Mouse (Mus musculus) brown adipose tissue, adult 24 weeks (tissue): Measurements from ENCODE around the gene Mrpl17. TPM values are rescaled to one million over a fixed set of nuclear protein-coding genes. Genes with fewer than 3 reads are reported as not detected.
"Not testable (repeated sequence)": the region's sequence is repeated elsewhere in the genome, so short reads cannot be mapped to it uniquely, and the experiment has no call there.

Experiments
- H3K27ac ChIP-seq: fragments of 200-500 bp; replicated peaks from 2 replicates; pipeline ENCODE4 v1.5.1; 2012; ENCODE audit warnings: low read depth, mild to moderate bottlenecking, low read length
- H3K4me1 ChIP-seq: fragments of 200-500 bp; 2 replicates; pipeline ENCODE4 v1.6.1; 2012; ENCODE audit warnings: low read length, mixed read lengths; ENCODE audit not compliant: control insufficient read depth, insufficient read depth, insufficient read length
- H3K4me3 ChIP-seq: fragments of 200-500 bp; 2 replicates; pipeline ENCODE4 v1.5.1; 2012; ENCODE audit warnings: low read depth, mild to moderate bottlenecking, low read length, moderate library complexity; ENCODE audit not compliant: insufficient read depth
- polyA plus RNA-seq: library from polyadenylated mRNA; stranded (reverse); fragments of >200 nt; gene quantifications from 2 replicates; pipeline ENCODE4 v1.2.4, GENCODE M21; 2012; ENCODE audit not compliant: missing spikeins, insufficient read depth, insufficient read length

Gene Mrpl17
- polyA plus RNA-seq, result 175 and 225 TPM in 2 replicates

DNA sequence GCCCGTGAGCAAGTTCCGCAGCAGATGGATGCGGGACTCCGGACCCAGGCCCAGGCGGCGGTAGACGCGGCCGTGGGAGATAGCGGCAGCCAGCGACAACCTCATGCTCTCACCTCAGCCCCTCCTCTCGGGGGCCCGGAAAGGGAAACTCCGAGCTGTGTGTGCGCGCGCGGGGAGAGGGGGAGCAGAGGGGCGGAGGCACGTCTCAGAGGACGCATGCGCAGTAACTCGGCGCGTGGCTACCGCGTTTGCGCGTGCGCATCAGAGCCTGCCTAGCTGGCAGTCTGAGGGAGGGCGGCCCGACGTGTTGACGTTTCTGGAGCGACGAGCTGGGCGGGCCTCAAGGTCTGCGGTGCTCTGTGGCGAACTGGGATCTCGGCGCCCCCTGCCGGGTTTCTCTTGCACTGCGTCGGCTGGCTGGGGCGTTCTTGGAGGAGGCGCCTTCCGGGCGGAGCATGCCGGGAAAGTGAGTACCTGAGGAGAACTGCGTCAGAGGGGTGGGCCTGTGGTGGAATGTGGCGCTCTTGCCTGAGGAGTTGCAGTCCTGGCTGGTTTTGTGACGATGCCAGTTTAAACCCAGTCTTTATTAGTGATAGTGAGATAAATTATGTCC is at the start of gene Mrpl17:
TSS of gene Mrpl17 (minus strand) at position 223 of the 613 bp plus-strand sequence.
- peak within 1 kb of the TSS; percentile 99 for H3K27ac ChIP-seq
- peak within 1 kb of the TSS; percentile 96 for H3K4me3 ChIP-seq
- peaks cover 18% of the 10 kb centered on the region for H3K4me1 ChIP-seq

DNA sequence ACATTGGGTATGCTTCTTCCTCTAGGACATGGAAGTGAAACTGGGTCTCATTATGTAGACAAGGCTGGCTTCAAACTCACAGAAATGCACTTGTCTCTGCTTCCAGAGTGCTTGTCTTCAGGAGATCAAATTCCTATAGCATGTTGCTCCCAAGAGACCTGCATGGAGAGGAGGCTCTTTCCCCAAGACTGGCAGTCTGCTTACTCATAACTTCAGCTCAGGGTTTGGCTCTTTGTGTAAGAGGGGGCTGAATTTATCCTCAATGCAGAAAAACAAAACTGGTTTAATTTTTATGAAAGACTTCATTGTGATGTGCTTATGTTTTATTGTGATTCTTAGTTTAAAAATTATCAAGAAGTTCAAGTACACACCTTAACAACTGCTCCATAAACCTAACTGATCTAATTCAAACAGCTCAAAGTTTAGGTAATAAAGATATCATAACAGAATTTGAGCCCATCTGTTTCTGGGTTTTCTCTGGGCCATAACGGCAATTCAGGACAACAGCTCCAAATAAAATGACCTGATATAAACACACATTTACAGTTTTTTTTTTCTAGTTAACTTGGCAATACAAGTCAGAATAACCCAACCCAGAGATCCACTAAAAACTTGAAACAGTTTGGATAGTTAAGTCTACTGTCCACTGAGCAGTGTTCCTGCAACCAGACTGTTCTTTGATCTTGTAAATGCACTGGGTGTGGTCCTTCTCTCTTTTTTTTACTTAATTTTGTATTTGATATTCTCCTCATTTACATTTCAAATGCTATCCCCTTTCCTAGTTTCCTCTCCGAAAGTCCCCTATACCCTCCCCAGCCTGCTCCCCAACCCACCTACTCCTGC is 45.0 kb upstream of the Mrpl17 start:
- not testable (repeated sequence) for H3K4me3 ChIP-seq, H3K4me1 ChIP-seq

DNA sequence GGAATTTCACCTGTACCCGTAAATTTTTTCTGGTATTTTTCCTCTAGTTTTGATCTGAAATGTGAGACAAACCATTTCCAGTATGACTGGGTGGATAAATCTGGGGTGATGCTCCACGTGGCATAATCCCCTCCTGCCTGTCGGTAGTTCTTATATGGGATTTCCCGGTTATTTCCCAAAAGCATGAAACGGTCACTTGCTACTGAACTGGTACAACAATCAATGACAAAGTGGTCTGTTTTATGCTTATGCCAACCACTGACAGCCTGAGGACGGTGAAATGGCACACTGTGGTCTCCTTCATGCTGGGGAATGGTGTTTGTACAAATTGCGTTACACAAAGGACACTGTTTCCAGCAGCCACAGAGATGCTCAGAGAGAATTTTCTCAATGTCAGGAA is 13.4 kb upstream of the Mrpl17 start:
- no peaks in the 10 kb centered on the region for H3K4me1 ChIP-seq
- no peak overlapping the region for H3K27ac ChIP-seq
- no peak overlapping the region for H3K4me3 ChIP-seq

More for the DNA sequence above, 45.0 kb upstream of the Mrpl17 start:
- not testable (repeated sequence) for H3K27ac ChIP-seq

DNA sequence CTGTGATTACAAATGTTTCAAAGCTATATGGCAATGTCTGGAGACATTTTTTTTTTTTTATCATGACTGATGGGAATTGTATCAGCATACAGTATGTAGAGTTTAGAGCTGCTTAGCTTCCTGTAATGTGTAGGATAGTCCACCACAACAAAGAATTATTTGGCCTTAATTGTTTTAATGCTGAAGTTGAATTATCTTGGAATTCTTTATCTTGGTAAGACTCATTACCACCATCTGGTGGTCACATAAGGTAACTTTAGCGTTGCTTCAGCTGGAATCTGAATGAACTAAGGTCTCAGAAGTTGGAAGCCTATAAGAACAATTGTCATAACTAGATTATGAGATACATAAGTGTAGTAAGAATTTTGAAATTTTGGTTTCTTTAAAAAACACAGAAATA is 7.6 kb upstream of the Mrpl17 start:
- Histone ChIP-seq H3K4me3 (no peak overlapping the region), H3K4me1 (no peaks in the 10 kb centered on the region), H3K27ac (no peak overlapping the region)

DNA sequence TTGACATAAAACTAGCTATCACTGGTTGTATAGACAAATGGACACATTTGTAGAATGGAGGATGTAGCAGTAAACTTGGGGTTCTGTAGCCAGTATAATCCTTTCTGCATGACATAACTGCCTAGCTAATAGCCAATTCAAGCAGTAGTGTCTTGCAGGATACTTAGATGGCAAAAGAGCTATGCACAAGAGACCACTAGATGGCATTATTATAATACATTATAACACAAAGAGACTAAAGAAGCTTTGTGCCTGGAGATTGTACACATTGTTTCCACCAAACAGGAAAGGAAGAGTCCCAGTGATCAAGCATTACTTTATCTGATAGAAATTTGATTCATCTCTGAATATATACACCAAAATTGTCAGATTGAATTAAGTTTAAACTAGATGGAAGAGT is 5.8 kb upstream of the Mrpl17 start:
- Histone ChIP-seq H3K4me1 (peaks cover 3% of the 10 kb centered on the region; the same call in 1 of the 2 replicates), H3K4me3 (no peak overlapping the region), H3K27ac (no peak overlapping the region)

DNA sequence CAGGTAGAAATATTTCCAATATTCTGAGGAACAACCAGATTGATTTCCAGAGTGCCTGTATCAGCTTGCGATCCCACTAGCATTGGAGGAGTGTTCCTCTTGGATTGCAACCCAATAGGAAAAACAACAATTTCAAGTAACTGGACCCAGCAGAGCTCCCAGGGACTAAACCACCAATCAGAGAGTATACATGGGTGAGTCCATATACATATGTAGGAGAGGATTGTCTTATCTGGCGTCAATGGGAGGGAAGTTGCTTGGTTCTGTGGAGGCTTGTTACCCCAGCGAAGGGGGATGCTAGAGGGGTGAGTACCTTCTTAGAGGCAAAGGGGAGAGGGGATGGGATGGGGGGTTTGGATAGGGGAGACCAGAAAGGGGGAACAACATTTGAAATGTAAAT is 2.4 kb upstream of the Mrpl17 start:
- H3K4me3 ChIP-seq, result no peak overlapping the region
- peaks cover 15% of the 10 kb centered on the region for H3K4me1 ChIP-seq
- H3K27ac ChIP-seq, result peak overlapping the region; percentile 63; the same call in 1 of the 2 replicates

DNA sequence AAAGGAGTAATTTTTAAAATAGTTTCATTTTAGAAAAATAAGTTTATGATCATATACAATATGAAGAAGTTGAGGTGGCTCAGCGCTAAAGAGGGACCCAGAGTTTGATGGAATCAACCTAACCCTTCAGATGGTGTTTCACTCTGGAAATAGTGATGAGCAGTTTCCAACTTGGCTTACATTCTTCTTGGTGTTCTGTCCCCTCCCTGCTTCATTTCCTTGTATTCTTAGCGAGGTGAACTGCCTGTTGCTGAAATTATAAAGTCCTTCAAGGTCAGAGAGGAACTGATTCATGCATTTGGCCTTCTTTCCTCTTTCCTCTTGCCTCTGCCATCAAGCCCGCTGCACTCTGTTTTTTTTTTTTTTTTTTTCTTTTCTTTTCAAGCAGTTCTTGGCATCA is 1.7 kb upstream of the Mrpl17 start:
- Histone ChIP-seq H3K4me3 (no peak overlapping the region), H3K4me1 (peaks cover 15% of the 10 kb centered on the region), H3K27ac (no peak overlapping the region; the same call in 1 of the 2 replicates)

DNA sequence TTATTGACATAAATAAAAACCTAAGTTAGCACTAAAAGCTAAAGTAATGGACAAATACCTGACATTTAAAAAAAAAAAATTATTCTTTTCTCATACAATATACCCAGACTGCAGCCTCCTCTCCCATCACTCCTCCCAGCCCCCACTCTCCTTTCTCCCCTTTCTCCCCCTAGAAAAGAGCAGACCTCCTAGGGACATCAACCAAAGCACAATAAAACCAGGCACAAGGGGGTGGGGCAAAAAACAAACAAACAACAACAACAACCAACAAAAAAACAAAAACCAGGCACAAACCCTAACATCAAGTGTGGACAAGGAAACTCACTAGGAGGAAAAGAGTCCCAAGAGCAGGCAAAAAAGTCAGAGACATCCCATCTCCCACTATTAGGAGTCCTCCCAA is 617 bp upstream of the Mrpl17 start:
- H3K4me1 ChIP-seq, result peaks cover 18% of the 10 kb centered on the region
- no peak overlapping the region for H3K4me3 ChIP-seq
- peak overlapping the region; percentile 64 for H3K27ac ChIP-seq

DNA sequence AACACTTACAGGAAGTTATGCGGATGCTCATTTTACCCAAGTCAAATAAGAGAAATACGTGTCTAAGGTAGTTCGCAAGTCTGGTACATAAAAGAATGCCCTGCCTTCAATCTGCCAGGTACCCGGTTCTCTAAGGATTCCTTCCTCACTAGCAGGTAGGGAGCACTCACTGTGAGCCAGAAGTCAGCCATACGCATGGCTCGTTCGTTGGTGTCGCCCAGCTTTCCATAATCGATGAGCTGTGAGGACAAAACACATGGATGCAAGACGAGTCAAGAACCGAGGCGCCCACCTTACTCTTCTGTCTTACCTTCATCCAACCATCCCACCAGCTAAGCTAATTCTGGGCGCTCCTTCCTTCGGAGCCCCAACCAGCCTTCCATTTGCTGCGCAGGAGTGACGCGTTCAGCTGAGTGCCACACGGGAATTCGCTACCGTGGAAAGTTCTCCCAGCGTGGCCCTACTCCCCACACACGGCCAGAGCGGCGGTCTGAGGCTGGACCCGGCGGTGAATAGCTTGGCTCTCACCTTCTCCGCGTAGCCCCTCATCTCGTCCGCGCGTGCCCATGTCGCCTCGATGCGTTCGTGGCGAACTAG is 521 bp downstream of the Mrpl17 start:
- H3K4me3 ChIP-seq, result peak overlapping the region; percentile 96

DNA sequence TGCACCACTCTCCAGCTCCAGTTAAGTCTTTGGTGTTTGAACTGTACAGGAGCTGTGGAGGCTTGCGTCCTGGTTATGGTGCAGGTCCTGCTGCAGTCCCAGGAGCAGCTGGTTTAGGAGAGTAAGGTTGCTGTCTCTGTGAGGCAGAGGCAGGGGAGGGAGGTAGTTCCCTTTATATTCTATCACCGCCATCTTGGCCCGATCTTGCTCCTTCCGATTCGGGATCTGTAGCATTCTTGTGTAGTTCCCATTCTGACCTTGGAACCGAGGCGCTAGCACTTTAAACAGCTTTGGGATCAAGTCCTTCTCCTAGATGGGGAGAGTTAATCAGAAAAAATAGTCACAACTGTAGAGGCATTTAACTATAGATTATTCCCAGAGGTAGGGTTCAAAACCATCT is 1.1 kb downstream of the Mrpl17 start:
- Histone ChIP-seq H3K4me1 (peaks cover 18% of the 10 kb centered on the region), H3K27ac (peak overlapping the region; percentile 99), H3K4me3 (peak overlapping the region; percentile 96)

More for the DNA sequence above, 521 bp downstream of the Mrpl17 start:
- peaks cover 18% of the 10 kb centered on the region for H3K4me1 ChIP-seq
- peak overlapping the region; percentile 99 for H3K27ac ChIP-seq

DNA sequence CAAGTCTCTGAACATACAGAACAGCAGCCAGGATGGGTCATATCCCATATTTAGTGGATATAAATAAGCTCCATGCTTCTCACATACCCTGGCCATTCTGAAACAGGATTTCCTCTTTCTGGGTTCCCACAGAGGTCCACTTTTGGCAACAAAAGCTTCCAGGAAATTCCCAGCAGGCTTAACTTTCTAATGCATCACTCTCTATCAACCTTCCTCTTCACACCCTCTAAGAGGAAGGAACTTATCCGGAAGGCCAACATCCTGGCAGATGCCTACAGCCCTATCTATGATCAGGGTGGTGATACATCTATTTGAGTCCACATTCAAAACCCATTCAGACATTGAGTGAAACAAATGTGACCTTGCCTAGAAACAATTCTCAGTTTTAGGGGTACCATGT is 2.5 kb downstream of the Mrpl17 start:
- Histone ChIP-seq H3K4me1 (peaks cover 22% of the 10 kb centered on the region), H3K27ac (peak overlapping the region; percentile 91), H3K4me3 (no peak overlapping the region)

DNA sequence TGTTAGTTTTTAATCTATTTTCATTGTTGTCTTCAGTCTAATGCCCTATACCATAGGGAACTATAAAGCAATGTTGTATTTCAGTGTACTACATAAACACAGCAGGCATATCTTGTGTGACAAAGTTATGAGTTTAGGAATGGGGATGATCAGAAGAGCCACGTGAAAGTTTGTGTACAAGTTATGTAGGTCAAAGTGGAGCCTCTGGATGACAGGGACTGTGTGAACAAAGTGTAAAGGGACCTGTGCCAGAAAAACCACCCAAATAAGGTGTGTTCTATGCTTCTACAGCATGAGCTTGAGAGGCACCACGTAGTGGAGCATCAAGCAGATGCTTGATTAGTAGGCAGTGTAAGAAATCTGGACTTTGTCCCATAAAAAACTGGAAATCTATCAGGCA is 4.2 kb downstream of the Mrpl17 start:
- H3K4me3 ChIP-seq, result no peak overlapping the region
- peaks cover 26% of the 10 kb centered on the region for H3K4me1 ChIP-seq
- no peak overlapping the region for H3K27ac ChIP-seq

DNA sequence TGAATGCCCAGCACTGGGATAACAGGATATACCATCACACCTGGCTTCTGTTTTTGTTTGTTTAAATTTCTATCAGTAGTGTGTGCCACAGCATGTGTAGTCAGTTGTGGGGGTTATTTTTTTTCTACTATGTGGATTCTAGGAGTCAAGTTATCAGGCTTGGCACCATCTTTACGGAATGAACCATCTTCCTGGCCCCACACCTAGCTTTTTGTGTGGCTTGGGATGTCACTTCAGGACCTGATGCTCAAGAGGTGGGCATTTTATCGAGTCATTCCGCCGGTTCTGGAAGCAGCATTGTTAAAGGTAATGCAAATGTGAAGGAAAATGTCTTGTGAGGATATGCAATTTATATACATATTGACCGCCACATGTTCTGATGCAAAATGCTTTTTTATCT is 4.8 kb downstream of the Mrpl17 start:
- no peak overlapping the region for H3K27ac ChIP-seq

DNA sequence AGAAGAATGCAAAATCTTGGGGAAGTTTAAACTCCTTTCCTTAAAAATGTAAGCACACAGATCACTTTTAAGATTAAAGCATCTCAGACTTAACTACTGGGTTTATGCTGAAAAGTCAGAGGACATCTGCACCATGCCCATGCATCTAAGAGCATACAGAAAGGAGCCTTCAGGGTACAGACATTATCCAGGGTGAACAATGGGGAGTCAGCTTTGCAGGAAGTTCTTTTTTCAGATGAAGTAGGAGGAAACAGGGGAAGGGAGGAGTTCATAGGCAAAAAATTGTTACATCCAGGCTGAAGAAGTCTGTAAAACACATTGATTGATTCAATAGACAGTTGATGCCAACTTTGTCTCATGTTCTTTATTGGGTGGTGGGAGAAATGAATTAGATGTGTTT is 7.5 kb downstream of the Mrpl17 start:
- no peak overlapping the region for H3K27ac ChIP-seq
- no peak overlapping the region for H3K4me3 ChIP-seq
- H3K4me1 ChIP-seq, result peaks cover 18% of the 10 kb centered on the region

More for the DNA sequence above, 4.8 kb downstream of the Mrpl17 start:
- no peak overlapping the region for H3K4me3 ChIP-seq
- peaks cover 29% of the 10 kb centered on the region for H3K4me1 ChIP-seq

DNA sequence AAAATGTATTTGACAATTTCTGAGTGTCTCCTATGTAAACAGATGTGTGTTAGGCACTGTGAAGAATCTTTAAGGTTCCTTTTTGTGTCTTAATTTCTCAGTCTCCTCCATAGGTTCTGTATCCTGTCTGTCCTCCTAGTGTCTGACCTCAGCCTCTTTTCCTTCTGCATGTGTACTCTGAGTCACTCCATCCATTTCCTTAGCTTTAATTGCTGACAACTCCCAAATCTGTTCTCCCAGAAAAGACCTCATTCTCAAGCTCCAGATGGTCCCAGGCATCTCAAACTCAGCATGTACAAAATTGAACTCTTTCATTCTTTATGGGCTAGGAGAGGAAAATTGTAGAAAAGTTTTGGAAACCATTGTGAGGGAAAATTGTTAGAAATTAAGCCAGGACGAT is 8.1 kb downstream of the Mrpl17 start:
- peaks cover 18% of the 10 kb centered on the region for H3K4me1 ChIP-seq
- H3K27ac ChIP-seq, result peak overlapping the region; percentile 80; the same call in 1 of the 2 replicates
- H3K4me3 ChIP-seq, result no peak overlapping the region
